Mouse (Mus musculus): ENCODE data around the gene Ppig.
A peak's percentile ranks its signal among the peaks of the same experiment; 100 is the strongest.

Ppig gene

DNA sequence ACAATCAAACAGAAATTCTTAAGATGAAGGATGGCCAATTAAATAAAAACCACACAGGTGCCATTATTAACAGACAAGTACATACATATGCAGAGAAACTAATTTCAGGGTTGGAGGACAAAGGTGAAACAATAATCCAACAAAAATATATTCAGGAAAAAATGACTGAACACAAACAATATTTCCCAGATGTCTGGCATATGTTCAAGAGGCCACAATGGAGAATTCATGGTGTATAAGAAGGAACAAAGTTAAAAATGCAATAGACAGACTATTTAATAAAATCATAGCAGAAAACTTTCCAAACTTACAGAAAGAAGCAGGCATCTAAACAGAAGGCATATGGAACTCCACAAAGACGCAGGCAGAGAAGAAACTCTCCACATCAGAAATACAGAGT lies 42.4 kb downstream of the Ppig start:
- DNase-seq: no peak

DNA sequence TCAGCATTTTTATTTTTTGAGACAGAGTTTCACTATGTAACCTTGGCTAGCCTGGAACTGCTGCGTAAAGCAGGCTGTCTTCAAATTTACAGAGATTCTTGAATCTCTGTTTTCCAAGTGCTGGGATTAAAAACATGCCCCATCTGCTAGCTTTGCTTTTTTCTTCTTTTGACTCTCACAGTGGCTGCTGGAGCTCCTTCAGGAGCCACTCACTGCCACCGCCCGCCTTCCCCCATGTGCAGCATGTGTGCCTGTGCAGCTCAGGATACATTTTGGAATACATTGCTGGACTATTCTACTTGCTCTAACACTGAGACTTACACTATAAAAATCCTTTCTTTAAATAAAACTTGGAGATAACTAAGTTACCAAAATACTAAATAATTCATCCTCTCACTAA lies 51.0 kb downstream of the Ppig start:
- DNase-seq: no peak

DNA sequence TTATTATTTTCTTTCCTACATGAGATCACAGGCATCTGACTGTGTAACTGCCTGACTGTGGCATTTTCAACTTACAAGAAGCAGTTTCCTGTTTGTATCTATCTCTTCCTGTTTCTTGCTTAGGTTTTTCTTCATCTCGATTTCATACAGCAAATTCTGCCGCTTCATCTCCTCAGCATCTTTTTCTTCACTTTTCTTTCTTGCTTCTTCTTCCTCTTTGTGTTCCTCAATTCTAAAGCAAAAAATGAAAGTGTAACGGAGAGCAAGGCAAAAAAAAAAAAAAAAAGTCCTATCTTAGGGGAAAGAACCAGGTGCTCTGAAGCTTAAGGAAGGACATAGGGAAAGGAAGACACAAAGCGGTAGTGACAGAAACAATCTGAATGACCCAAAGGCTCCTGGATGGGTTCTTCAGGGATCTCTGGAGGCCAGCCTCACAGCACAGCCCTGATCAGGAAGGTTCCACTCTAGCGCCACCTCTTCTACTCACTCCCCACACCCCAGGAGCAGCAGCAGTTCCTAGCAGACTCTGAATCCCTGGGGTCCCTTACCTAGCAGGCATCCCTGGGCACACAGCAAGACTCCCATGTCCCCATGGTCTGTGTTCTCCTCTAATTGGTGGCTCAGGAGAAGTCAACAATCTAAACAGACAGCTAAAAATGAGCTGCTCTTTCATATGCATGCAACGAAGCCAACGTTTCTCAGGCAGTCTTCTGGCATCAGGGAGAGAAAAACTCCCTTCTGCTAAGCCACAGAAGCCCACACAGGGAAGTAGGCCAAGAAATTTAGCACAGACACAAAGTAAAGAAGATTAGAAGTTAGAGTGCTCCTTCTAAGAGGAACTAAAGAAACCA lies 55.9 kb downstream of the Ppig start:
- DNase-seq: no peak

DNA sequence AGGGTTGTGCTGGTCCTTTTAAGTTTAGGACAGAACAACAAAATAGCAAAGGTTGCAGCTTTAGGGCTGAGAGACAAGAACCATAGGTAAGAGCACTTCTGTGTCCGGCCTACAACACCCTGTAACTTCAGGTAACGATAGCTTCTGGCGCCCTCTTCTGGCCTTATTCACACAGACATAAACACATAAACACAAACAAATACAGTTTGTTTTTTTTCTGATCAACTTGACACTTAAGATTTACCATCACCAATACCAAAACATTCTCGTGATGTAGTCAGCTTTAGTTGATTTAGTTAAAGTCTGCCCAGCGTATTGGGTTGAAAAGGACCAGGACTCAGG lies 56.5 kb downstream of the Ppig start:
- peak; percentile 15 to 50 for DNase-seq

DNA sequence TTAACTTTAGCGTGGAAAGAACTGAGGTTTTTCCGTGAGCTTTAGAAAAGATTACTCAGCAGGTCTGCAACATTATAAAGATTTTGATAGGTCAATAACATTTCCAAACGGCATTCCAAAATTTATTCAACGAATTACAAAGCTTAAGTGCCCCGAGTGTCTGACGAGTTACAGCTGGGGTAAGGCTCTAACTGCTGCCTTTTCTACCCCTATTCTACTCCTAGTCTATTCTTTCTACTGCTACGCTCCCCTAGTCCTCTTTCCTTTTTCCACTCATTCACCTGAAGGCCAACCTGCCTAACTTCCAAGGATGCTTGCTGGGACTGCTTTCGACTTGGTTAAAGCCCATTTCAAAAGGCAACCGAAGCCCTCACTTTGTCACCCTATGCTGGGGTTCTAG lies 66.6 kb downstream of the Ppig start:
- DNase-seq: no peak

DNA sequence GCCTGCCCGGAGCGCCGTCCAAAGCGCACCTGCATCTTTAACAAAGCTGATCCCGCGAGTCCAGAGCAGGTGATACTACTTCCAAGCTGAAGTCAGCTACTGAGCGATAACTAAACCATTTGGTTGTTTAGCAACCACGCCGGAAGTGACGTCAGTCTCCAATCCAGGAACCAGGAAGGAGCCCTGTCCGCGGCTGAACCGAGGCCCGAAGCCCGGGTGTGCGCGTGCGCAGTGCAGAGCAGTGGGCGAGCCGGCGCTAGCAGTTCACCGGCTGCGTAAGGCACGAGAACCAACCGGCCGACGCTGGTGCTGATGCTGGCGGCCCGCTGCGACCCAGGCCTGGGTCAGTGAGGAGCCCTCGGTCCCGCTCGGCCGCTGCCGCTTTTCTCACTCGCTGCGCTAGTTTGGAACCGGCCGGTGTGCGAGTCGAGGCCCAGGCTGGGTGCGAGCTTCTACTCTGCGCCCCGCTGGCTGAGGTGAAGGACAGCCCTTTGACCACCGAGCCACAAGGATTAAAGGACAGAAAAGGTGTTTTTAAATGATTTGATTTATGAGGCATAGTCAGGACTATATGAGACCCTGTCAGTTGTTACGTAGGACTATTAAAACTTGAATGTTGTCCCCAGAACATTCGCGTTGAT lies 67.2 kb downstream of the Ppig start, which contains the start of the genes Ccdc173 and Phospho2:
Gene Ccdc173 (minus strand): TSS at position 147 of the 641 bp plus-strand sequence.
Gene Phospho2 (plus strand): TSS at position 195 of the 641 bp plus-strand sequence.
- peak; percentile 98 to 99 for DNase-seq

DNA sequence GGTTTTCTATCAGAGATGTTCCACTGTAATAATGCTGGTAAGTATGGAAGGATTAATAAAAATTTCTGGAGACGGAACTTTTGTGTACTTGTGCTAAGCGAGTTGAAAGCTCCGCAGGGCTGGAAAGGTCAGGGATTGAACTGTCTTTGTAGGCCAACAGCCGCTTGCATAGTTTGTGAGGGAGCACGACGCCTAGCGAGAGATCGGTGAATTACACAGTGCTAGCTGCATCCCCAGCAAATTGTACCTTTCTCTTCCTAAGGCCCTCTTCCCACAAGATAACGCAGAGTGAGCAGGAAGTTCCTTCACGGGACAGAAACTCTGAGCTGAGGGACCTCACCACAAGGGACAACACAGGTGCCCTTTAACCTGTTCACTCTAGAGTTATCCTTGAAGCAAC lies 67.9 kb downstream of the Ppig start:
- peak; percentile 81 to 94 for DNase-seq

DNA sequence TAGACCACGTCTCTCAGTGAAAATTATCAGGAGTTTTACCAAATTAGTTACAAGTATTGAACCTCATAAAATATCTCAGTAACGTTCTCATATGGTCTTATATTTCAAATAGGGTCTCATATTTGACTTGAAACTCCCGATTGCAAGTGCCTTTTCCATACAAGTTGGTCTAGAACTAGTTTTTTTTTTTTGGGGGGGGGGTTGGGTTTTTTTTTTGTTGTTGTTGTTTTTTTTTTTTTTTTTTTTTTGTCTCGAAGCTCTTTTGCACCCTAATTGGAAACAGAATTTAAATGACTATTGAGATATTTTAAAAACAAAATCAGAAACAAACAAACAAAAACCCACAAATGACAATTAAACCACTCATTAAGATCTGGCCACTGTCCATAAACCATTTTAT lies 68.4 kb downstream of the Ppig start:
- no peak for DNase-seq

DNA sequence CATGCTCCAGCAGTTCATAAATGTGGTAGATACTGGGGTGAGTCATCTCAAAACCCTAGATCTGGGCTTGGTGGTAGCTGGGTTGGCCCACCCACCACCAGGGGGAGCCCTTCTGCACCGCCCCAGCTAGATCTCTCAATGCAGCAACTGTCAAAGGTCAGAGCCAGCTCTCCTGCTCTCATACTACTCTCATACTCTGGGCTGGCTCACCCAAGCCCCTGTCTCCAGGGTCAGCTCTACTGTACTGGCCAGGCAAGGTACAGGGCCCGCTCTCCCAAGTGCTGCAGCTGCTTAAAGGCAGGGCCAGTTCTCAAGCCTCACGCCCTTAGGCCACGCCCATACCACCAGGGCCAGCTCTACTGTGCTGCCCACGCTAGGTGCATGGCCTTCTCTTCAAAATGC lies 80.6 kb downstream of the Ppig start:
- peak; percentile 56 to 76 for DNase-seq
